ENCODE assay signal across 7 mouse cellular contexts in the genomic region with DNA sequence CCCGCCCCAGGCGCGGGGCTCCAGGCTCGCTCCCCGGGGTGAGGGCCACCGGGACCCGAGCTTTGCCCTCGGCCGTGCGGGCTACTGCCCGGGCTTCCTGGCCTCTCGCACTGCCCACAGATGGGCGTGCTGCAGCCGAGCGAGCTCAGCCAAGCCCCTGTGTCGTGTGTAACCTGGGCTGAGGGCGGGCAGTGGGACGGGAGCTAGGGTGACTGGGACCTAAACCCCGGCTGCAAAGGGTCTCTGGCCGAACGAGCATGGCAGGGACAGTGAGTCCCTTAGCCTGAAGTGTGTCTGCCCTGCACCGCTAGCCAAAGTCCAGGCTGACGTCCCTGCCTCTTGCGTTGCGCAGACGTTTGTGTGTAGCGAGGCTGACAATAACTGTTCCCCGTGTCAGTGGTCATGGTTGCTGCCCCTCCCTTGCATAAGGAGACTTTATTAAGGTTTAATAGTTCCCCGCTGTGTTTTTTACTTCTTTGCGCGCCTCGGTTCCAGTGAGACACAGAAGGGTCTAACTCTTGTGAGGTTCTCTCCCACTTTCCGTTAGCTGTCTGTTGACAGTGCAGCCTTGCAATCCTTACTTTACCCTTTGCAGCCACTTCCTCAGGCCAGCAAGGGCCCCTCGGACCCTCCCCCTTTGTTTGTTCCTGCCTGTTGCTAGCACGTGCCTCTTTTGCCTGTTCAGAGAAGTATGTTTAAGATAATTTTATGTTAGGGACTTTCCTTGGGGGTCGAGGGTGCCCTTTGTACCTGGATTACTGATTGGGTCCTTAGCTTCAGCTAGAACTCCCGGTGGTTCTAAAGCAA. TPM values are rescaled to one million over a fixed set of nuclear protein-coding genes. Genes with fewer than 3 reads are reported as not detected.
DNase-seq lines count a peak whose midpoint lies in the region; ATAC-seq and TF ChIP-seq lines count a peak whose summit lies in the region.

No protein-coding gene starts in this region.

- peak overlapping the region; percentile 92 for H3K9ac ChIP-seq in hindbrain, embryonic 14.5 days

- no peak for TF ChIP-seq POLR2A in spleen, adult 2 months (IDR thresholded peaks at IDR 0.05; ENCODE audit: low read depth, low read length)

- H3K9me3 ChIP-seq in embryonic facial prominence, embryonic 10.5 days, result no peaks in the 10 kb centered on the region
- no peaks in the 10 kb centered on the region for H3K9me3 ChIP-seq in hindbrain, embryonic 14.5 days (ENCODE audit: control insufficient read depth, low read length)

- H3K4me3 ChIP-seq in spleen, adult 2 months (ENCODE audit: extremely low read depth, insufficient read depth, insufficient read length), result peak overlapping the region; percentile 65
- peak overlapping the region; percentile 75 for H3K4me3 ChIP-seq in embryonic facial prominence, embryonic 10.5 days
- peak overlapping the region; percentile 83 for H3K4me3 ChIP-seq in hindbrain, embryonic 14.5 days (replicated peaks; ENCODE audit: low read length)

- peak; percentile 55 for ATAC-seq in hindbrain, embryonic 14.5 days (ENCODE audit: low FRiP score)

- peaks cover 18% of the 10 kb centered on the region for H3K36me3 ChIP-seq in spleen, adult 2 months (ENCODE audit: control insufficient read depth, insufficient read depth, low read length)
- H3K36me3 ChIP-seq in embryonic facial prominence, embryonic 10.5 days (replicated peaks), result peaks cover 34% of the 10 kb centered on the region
- H3K36me3 ChIP-seq in hindbrain, embryonic 14.5 days (replicated peaks; ENCODE audit: control insufficient read depth, insufficient read depth), result peaks cover 31% of the 10 kb centered on the region

- DNase-seq in spleen, adult 2 months (ENCODE audit: low read depth in 1 of 2, low spot score in 2 of 2), result no peak
- no peak for DNase-seq in spleen, postnatal 14 days (ENCODE audit: low spot score in 2 of 2)
- DNase-seq in embryonic facial prominence, embryonic 10.5 days (ENCODE audit: low spot score), result peak; percentile 50
- peak; percentile 24 for DNase-seq in hindbrain, embryonic 14.5 days (ENCODE audit: low spot score)
- peak; percentile 13 for DNase-seq in lung, postnatal 36 days
- peak; percentile 29 for DNase-seq in thymus, postnatal 14 days
- no peak for DNase-seq in frontal cortex, postnatal 36 days (ENCODE audit: low spot score in 2 of 2)

- no peak for TF ChIP-seq CTCF in spleen, adult 2 months (IDR thresholded peaks at IDR 0.05; ENCODE audit: extremely low read depth, insufficient read depth, insufficient read length, insufficient replicate concordance)

- under 1% methylated on average over 37 of the region's 37 CpGs for WGBS in spleen, adult 2 months
- under 1% methylated on average over 37 of the region's 37 CpGs for WGBS in embryonic facial prominence, embryonic 10.5 days
- under 1% methylated on average over 36 of the region's 37 CpGs for WGBS in hindbrain, embryonic 14.5 days

- peak overlapping the region; percentile 90 for H3K4me2 ChIP-seq in hindbrain, embryonic 14.5 days (replicated peaks)

- no peaks in the 10 kb centered on the region for H3K27me3 ChIP-seq in spleen, adult 2 months (ENCODE audit: control insufficient read depth, insufficient read depth, low read length)
- peaks cover 17% of the 10 kb centered on the region for H3K27me3 ChIP-seq in embryonic facial prominence, embryonic 10.5 days (replicated peaks; ENCODE audit: low read depth, poor library complexity, severe bottlenecking)
- no peaks in the 10 kb centered on the region for H3K27me3 ChIP-seq in hindbrain, embryonic 14.5 days (ENCODE audit: control insufficient read depth, insufficient read depth, low read length)

- H3K4me1 ChIP-seq in spleen, adult 2 months (ENCODE audit: control insufficient read depth, insufficient read depth, insufficient read length), result peaks cover 2% of the 10 kb centered on the region; the same call in 1 of the 2 replicates
- H3K4me1 ChIP-seq in embryonic facial prominence, embryonic 10.5 days, result peaks cover 19% of the 10 kb centered on the region
- H3K4me1 ChIP-seq in hindbrain, embryonic 14.5 days (replicated peaks; ENCODE audit: control insufficient read depth, insufficient read depth, low read length), result peaks cover 16% of the 10 kb centered on the region

- peak overlapping the region; percentile 78 for H3K27ac ChIP-seq in spleen, adult 2 months (ENCODE audit: insufficient read depth, low read length)
- peak overlapping the region; percentile 91 for H3K27ac ChIP-seq in embryonic facial prominence, embryonic 10.5 days (replicated peaks)
- peak overlapping the region; percentile 85 for H3K27ac ChIP-seq in hindbrain, embryonic 14.5 days

RNA-seq across cellular contexts. Expression of gene A430005L14Rik, which starts 0.6 kb away (rescaled TPM):
- 26.6 and 33.8 TPM in 2 replicates for polyA plus RNA-seq in spleen, adult 2 months (2012; rRNA removed)
- polyA plus RNA-seq in embryonic facial prominence, embryonic 10.5 days (2016; fragmentation: Nextera tagmentation; extraction: Ambion mirVana), result 114 and 118 TPM in 2 replicates
- polyA plus RNA-seq in hindbrain, embryonic 14.5 days (2014; fragmentation: Nextera tagmentation; extraction: Ambion mirVana), result 57.3 and 60.5 TPM in 2 replicates

RNA-seq across cellular contexts. Expression of gene Dffb, which starts 17.3 kb away (rescaled TPM):
- polyA plus RNA-seq in spleen, adult 2 months (2012; rRNA removed), result 23.1 and 33.5 TPM in 2 replicates
- polyA plus RNA-seq in embryonic facial prominence, embryonic 10.5 days (2016; fragmentation: Nextera tagmentation; extraction: Ambion mirVana), result 12.1 and 13.8 TPM in 2 replicates
- polyA plus RNA-seq in hindbrain, embryonic 14.5 days (2014; fragmentation: Nextera tagmentation; extraction: Ambion mirVana), result 8.0 and 10.0 TPM in 2 replicates

RNA-seq across cellular contexts. Expression of gene Cep104, which starts 17.3 kb away (rescaled TPM):
- 8.6 and 9.6 TPM in 2 replicates for polyA plus RNA-seq in spleen, adult 2 months (2012; rRNA removed)
- 20.5 and 23.5 TPM in 2 replicates for polyA plus RNA-seq in embryonic facial prominence, embryonic 10.5 days (2016; fragmentation: Nextera tagmentation; extraction: Ambion mirVana)
- 15.3 and 16.4 TPM in 2 replicates for polyA plus RNA-seq in hindbrain, embryonic 14.5 days (2014; fragmentation: Nextera tagmentation; extraction: Ambion mirVana)

RNA-seq across cellular contexts. Expression of gene Lrrc47, which starts 53.9 kb away (rescaled TPM):
- polyA plus RNA-seq in spleen, adult 2 months (2012; rRNA removed), result 47.2 and 71.0 TPM in 2 replicates
- 24.9 and 27.3 TPM in 2 replicates for polyA plus RNA-seq in embryonic facial prominence, embryonic 10.5 days (2016; fragmentation: Nextera tagmentation; extraction: Ambion mirVana)
- polyA plus RNA-seq in hindbrain, embryonic 14.5 days (2014; fragmentation: Nextera tagmentation; extraction: Ambion mirVana), result 9.9 and 12.3 TPM in 2 replicates

Comparison
In these comparisons a context has a peak if more than half of its experiments do, and no peak if none do; other contexts are left out.
1. DNase-seq: peak in embryonic facial prominence, embryonic 10.5 days (single experiment), hindbrain, embryonic 14.5 days (single experiment), lung, postnatal 36 days (single experiment) and thymus, postnatal 14 days (single experiment); none in spleen, adult 2 months (0 of 2), spleen, postnatal 14 days (0 of 2) and frontal cortex, postnatal 36 days (0 of 2).
2. Peak in every context shown above with its lines, with median percentiles within 50 percentile points of each other: H3K27ac ChIP-seq and H3K4me3 ChIP-seq.